Mouse (Mus musculus): Measurements from ENCODE around the gene Memo1. TPM values are rescaled to one million over a fixed set of nuclear protein-coding genes. Genes with fewer than 3 reads are reported as not detected.

Memo1 gene
- total and polyA plus RNA-seq, 3 experiments: 63.1 to 75.3 TPM; not detected in 1

GRCm38 (mm10) chr17:74264333-74265155 is 30.8 kb downstream of the Memo1 start:
- no peak overlapping the region for H3K4me3 ChIP-seq (ENCODE audit: control insufficient read depth in 1 of 2, insufficient read depth in 1 of 2, low read depth in 2 of 2, low read length in 2 of 2)
- peaks cover 11 to 38% of the 10 kb centered on the region in 2 experiments for H3K36me3 ChIP-seq (ENCODE audit: control insufficient read depth in 1 of 2, insufficient read depth in 2 of 2, low read length in 2 of 2)
- peaks cover 52% of the 10 kb centered on the region for H3K79me2 ChIP-seq (ENCODE audit: control insufficient read depth, insufficient read depth, low read length, poor library complexity)
- TF ChIP-seq ZNF384 (IDR thresholded peaks at IDR 0.05; ENCODE audit: low read depth, low read length) (no peak), ETS1 (IDR thresholded peaks at IDR 0.05; ENCODE audit: low read depth, low read length) (no peak), NRF1 (IDR thresholded peaks at IDR 0.05; ENCODE audit: insufficient read depth, low read depth, low read length, poor library complexity, severe bottlenecking) (no peak), E2F4 (IDR thresholded peaks at IDR 0.05; ENCODE audit: borderline replicate concordance, low read depth, low read length) (no peak), POLR2A (IDR thresholded peaks at IDR 0.05; ENCODE audit: control insufficient read depth in 1 of 2, insufficient read depth in 1 of 2, low read depth in 1 of 2, low read length in 2 of 2, poor library complexity in 1 of 2) (no peak), JUND (IDR thresholded peaks at IDR 0.05; ENCODE audit: low read depth, low read length) (no peak), MAX (IDR thresholded peaks at IDR 0.05; ENCODE audit: low read length) (no peak), SMC3 (IDR thresholded peaks at IDR 0.05; ENCODE audit: low read depth, low read length) (no peak)
- H3K9ac ChIP-seq (ENCODE audit: control insufficient read depth, low read depth, low read length, poor library complexity, severe bottlenecking): no peak overlapping the region
- peaks cover 17 to 32% of the 10 kb centered on the region in 2 experiments for H3K4me1 ChIP-seq (ENCODE audit: control insufficient read depth in 1 of 2, insufficient read depth in 2 of 2, low read length in 2 of 2)
- H3K27me3 ChIP-seq (ENCODE audit: control insufficient read depth in 1 of 2, insufficient read depth in 2 of 2, low read length in 2 of 2): no peaks in the 10 kb centered on the region
- no peaks in the 10 kb centered on the region for H3K9me3 ChIP-seq (replicated peaks; ENCODE audit: insufficient read depth, low read length)
- no peak overlapping the region for H3K27ac ChIP-seq (ENCODE audit: control insufficient read depth, low read depth, low read length)
- DNase-seq (ENCODE audit: low read depth, low spot score): no peak

- H3K27ac ChIP-seq (ENCODE audit: control insufficient read depth, low read depth, low read length): no peak overlapping the region
- no peaks in the 10 kb centered on the region for H3K27me3 ChIP-seq (ENCODE audit: control insufficient read depth in 1 of 2, insufficient read depth in 2 of 2, low read length in 2 of 2)
- peaks cover 8 to 22% of the 10 kb centered on the region in 2 experiments for H3K36me3 ChIP-seq (ENCODE audit: control insufficient read depth in 1 of 2, insufficient read depth in 2 of 2, low read length in 2 of 2)
- no peaks in the 10 kb centered on the region for H3K9me3 ChIP-seq (replicated peaks; ENCODE audit: insufficient read depth, low read length)
- peaks cover 15 to 29% of the 10 kb centered on the region in 2 experiments for H3K4me1 ChIP-seq (ENCODE audit: control insufficient read depth in 1 of 2, insufficient read depth in 2 of 2, low read length in 2 of 2)
- H3K4me3 ChIP-seq (ENCODE audit: control insufficient read depth in 1 of 2, insufficient read depth in 1 of 2, low read depth in 2 of 2, low read length in 2 of 2): no peak overlapping the region
- H3K9ac ChIP-seq (ENCODE audit: control insufficient read depth, low read depth, low read length, poor library complexity, severe bottlenecking): no peak overlapping the region
- DNase-seq (ENCODE audit: low read depth, low spot score): no peak
- peaks cover 49% of the 10 kb centered on the region for H3K79me2 ChIP-seq (ENCODE audit: control insufficient read depth, insufficient read depth, low read length, poor library complexity)
- TF ChIP-seq POLR2A (IDR thresholded peaks at IDR 0.05; ENCODE audit: control insufficient read depth in 1 of 2, insufficient read depth in 1 of 2, low read depth in 1 of 2, low read length in 2 of 2, poor library complexity in 1 of 2) (no peak), NELFE (IDR thresholded peaks at IDR 0.05; ENCODE audit: low read depth, low read length) (no peak), USF1 (IDR thresholded peaks at IDR 0.05; ENCODE audit: low read depth, low read length) (no peak), UBTF (IDR thresholded peaks at IDR 0.05; ENCODE audit: borderline replicate concordance, insufficient read depth, low read depth, low read length) (no peak), RAD21 (IDR thresholded peaks at IDR 0.05; ENCODE audit: low read depth, low read length) (no peak), MAFK (IDR thresholded peaks at IDR 0.05; ENCODE audit: borderline replicate concordance, low read depth, low read length) (no peak), SMC3 (IDR thresholded peaks at IDR 0.05; ENCODE audit: low read depth, low read length) (no peak), MXI1 (IDR thresholded peaks at IDR 0.05; ENCODE audit: low read depth, low read length) (no peak), E2F4 (IDR thresholded peaks at IDR 0.05; ENCODE audit: borderline replicate concordance, low read depth, low read length) (no peak), ZNF384 (IDR thresholded peaks at IDR 0.05; ENCODE audit: low read depth, low read length) (no peak), MYB (IDR thresholded peaks at IDR 0.05; ENCODE audit: low read depth, low read length) (no peak), EP300 (IDR thresholded peaks at IDR 0.05; ENCODE audit: low read depth in 1 of 2, low read length in 2 of 2) (no peak), RCOR1 (IDR thresholded peaks at IDR 0.05; ENCODE audit: low read depth, low read length) (no peak), MEF2A (IDR thresholded peaks at IDR 0.05; ENCODE audit: extremely low read depth, insufficient replicate concordance, low read depth, low read length, poor library complexity, severe bottlenecking) (no peak), ZKSCAN1 (IDR thresholded peaks at IDR 0.05; ENCODE audit: low read depth, low read length) (no peak), KAT2A (conservative IDR thresholded peaks at IDR 0.05; ENCODE audit: low read depth, low read length) (no peak), GATA1 (IDR thresholded peaks at IDR 0.05; ENCODE audit: low read depth, low read length) (no peak), BHLHE40 (IDR thresholded peaks at IDR 0.05; ENCODE audit: borderline replicate concordance, low read depth, low read length) (no peak)
These were observed 32.9 kb downstream of the Memo1 start for GRCm38 (mm10) chr17:74262415-74262814.
